Mouse (Mus musculus) limb, embryonic 15.5 days (tissue): ENCODE measurements around the gene Ehd2. TPM values are rescaled to one million over a fixed set of nuclear protein-coding genes. Genes with fewer than 3 reads are reported as not detected.

Experiments used
- ATAC-seq: fragments of 200-750 bp; cut with Nextera tagmentation; 2 replicates; pipeline ENCODE4 v1.8.0; 2017; ENCODE audit warnings: low read depth, moderate TSS enrichment; ENCODE audit not compliant: insufficient number of reproducible peaks, low FRiP score, low TSS enrichment
- H3K27ac ChIP-seq: fragments of 300-500 bp; sonication (generic); 2 replicates; pipeline ENCODE4 v1.5.1; 2015; ENCODE audit warnings: moderate library complexity, mild to moderate bottlenecking, inconsistent platforms
- H3K27me3 ChIP-seq: fragments of 300-500 bp; sonication (generic); 2 replicates; pipeline ENCODE4 v1.6.1; 2015; ENCODE audit warnings: inconsistent platforms
- H3K36me3 ChIP-seq: fragments of 300-500 bp; sonication (generic); 2 replicates; pipeline ENCODE4 v1.6.1; 2015; ENCODE audit warnings: inconsistent platforms
- H3K4me1 ChIP-seq: fragments of 300-500 bp; sonication (generic); 2 replicates; pipeline ENCODE4 v1.6.1; 2015; ENCODE audit warnings: inconsistent platforms
- H3K4me2 ChIP-seq: fragments of 300-500 bp; sonication (generic); 2 replicates; pipeline ENCODE4 v1.6.1; 2015; ENCODE audit warnings: mild to moderate bottlenecking, inconsistent platforms
- H3K4me3 ChIP-seq: fragments of 300-500 bp; sonication (generic); 2 replicates; pipeline ENCODE4 v1.5.1; 2015; ENCODE audit warnings: mild to moderate bottlenecking, inconsistent platforms
- H3K9ac ChIP-seq: fragments of 300-500 bp; sonication (generic); 2 replicates; pipeline ENCODE4 v1.6.1; 2015; ENCODE audit warnings: inconsistent platforms
- H3K9me3 ChIP-seq: fragments of 300-500 bp; sonication (generic); 2 replicates; pipeline ENCODE4 v1.6.1; 2016; ENCODE audit warnings: inconsistent platforms
- WGBS: fragments of 180-500 bp; shearing (Covaris S2); methylation state at CpG from one replicate; pipeline ENCODE4 v1.1.7; 2015; 5-methylcytosine and 5-hydroxymethylcytosine counted together
- polyA plus RNA-seq: library from polyadenylated mRNA; unstranded; fragments of >200 nt; fragmentation: Nextera tagmentation; extraction: Ambion mirVana; gene quantifications from 2 replicates; pipeline ENCODE4 v1.2.1, GENCODE M21; 2015

The Ehd2 gene
- polyA plus RNA-seq, 1 experiment from 2014 or later, result 62.8 TPM

- 18% methylated on average over 21 of the region's 21 CpGs for WGBS
- ATAC-seq, result no peak
- H3K4me3 ChIP-seq, result no peak overlapping the region
- H3K9me3 ChIP-seq, result no peaks in the 10 kb centered on the region
- H3K4me2 ChIP-seq, result 0 out of 2 replicates have a peak overlapping the region, but pooled peaks have one; percentile 10
- peak overlapping the region; percentile 40; the same call in 1 of the 2 replicates for H3K27ac ChIP-seq
- peaks cover 17% of the 10 kb centered on the region for H3K4me1 ChIP-seq
- peaks cover 2% of the 10 kb centered on the region; the same call in 1 of the 2 replicates for H3K27me3 ChIP-seq
- 0 out of 2 replicates have a peak overlapping the region, but pooled peaks have one; percentile 7 for H3K9ac ChIP-seq
- peaks cover 95% of the 10 kb centered on the region for H3K36me3 ChIP-seq
Measured at GRCm38 (mm10) chr7:15954978-15955443, 12.4 kb downstream of the Ehd2 start.

GRCm38 (mm10) chr7:15954436-15954835 is 12.9 kb downstream of the Ehd2 start:
- ATAC-seq, result no peak
- WGBS, result 84% methylated on average over 7 of the region's 7 CpGs
- Histone ChIP-seq H3K9ac (no peak overlapping the region), H3K4me3 (no peak overlapping the region), H3K4me1 (peaks cover 19% of the 10 kb centered on the region), H3K9me3 (no peaks in the 10 kb centered on the region), H3K27me3 (peaks cover 2% of the 10 kb centered on the region; the same call in 1 of the 2 replicates), H3K4me2 (no peak overlapping the region), H3K27ac (peak overlapping the region; percentile 17; the same call in 1 of the 2 replicates), H3K36me3 (peaks cover 95% of the 10 kb centered on the region)

- peaks cover 29% of the 10 kb centered on the region for H3K4me1 ChIP-seq
- H3K4me3 ChIP-seq, result no peak overlapping the region
- H3K36me3 ChIP-seq, result peaks cover 88% of the 10 kb centered on the region
- ATAC-seq, result no peak
- no peaks in the 10 kb centered on the region for H3K9me3 ChIP-seq
- no peak overlapping the region for H3K27ac ChIP-seq
- 86% methylated on average over 13 of the region's 13 CpGs for WGBS
- peaks cover 2% of the 10 kb centered on the region; the same call in 1 of the 2 replicates for H3K27me3 ChIP-seq
- H3K9ac ChIP-seq, result no peak overlapping the region
- no peak overlapping the region for H3K4me2 ChIP-seq
Measured at GRCm38 (mm10) chr7:15953307-15954074, 13.9 kb downstream of the Ehd2 start.

- no peaks in the 10 kb centered on the region for H3K9me3 ChIP-seq
- no peak overlapping the region for H3K27ac ChIP-seq
- H3K4me1 ChIP-seq, result peaks cover 37% of the 10 kb centered on the region
- H3K27me3 ChIP-seq, result peaks cover 2% of the 10 kb centered on the region; the same call in 1 of the 2 replicates
- no peak overlapping the region for H3K4me3 ChIP-seq
- ATAC-seq, result no peak
- peaks cover 79% of the 10 kb centered on the region for H3K36me3 ChIP-seq
- H3K9ac ChIP-seq, result no peak overlapping the region
- 60% methylated on average over 3 of the region's 3 CpGs for WGBS
- H3K4me2 ChIP-seq, result no peak overlapping the region
Measured at GRCm38 (mm10) chr7:15952416-15952815, 15.0 kb downstream of the Ehd2 start.

- no peak overlapping the region for H3K4me2 ChIP-seq
- 85% methylated on average over 15 of the region's 15 CpGs for WGBS
Measured at GRCm38 (mm10) chr7:15950008-15950407, 17.4 kb downstream of the Ehd2 start.

GRCm38 (mm10) chr7:15949216-15949790 is 18.1 kb downstream of the Ehd2 start:
- Histone ChIP-seq H3K4me2 (no peak overlapping the region), H3K4me1 (peaks cover 33% of the 10 kb centered on the region), H3K9ac (0 out of 2 replicates have a peak overlapping the region, but pooled peaks have one; percentile 4), H3K4me3 (no peak overlapping the region), H3K27ac (peak overlapping the region; percentile 82), H3K36me3 (peaks cover 52% of the 10 kb centered on the region), H3K27me3 (no peaks in the 10 kb centered on the region), H3K9me3 (no peaks in the 10 kb centered on the region)
- ATAC-seq, result no peak
- 81% methylated on average over 7 of the region's 7 CpGs for WGBS

More at GRCm38 (mm10) chr7:15950008-15950407, 17.4 kb downstream of the Ehd2 start:
- no peak for ATAC-seq
- Histone ChIP-seq H3K9ac (0 out of 2 replicates have a peak overlapping the region, but pooled peaks have one; percentile 4), H3K9me3 (no peaks in the 10 kb centered on the region), H3K4me1 (peaks cover 32% of the 10 kb centered on the region), H3K36me3 (peaks cover 55% of the 10 kb centered on the region), H3K27ac (no peak overlapping the region), H3K27me3 (no peaks in the 10 kb centered on the region; the same call in 1 of the 2 replicates), H3K4me3 (no peak overlapping the region)

GRCm38 (mm10) chr7:15948381-15948941 is 18.9 kb downstream of the Ehd2 start:
- H3K9me3 ChIP-seq, result no peaks in the 10 kb centered on the region
- WGBS, result 2% methylated on average over 23 of the region's 23 CpGs
- peak overlapping the region; percentile 51 for H3K4me2 ChIP-seq
- peak; percentile 70 for ATAC-seq
- H3K27ac ChIP-seq, result peak overlapping the region; percentile 82
- peaks cover 40% of the 10 kb centered on the region for H3K4me1 ChIP-seq
- H3K4me3 ChIP-seq, result peak overlapping the region; percentile 23
- H3K36me3 ChIP-seq, result peaks cover 52% of the 10 kb centered on the region
- no peaks in the 10 kb centered on the region for H3K27me3 ChIP-seq
- H3K9ac ChIP-seq, result no peak overlapping the region

- H3K36me3 ChIP-seq, result peaks cover 52% of the 10 kb centered on the region
Measured at GRCm38 (mm10) chr7:15947653-15948260, 19.6 kb downstream of the Ehd2 start.

GRCm38 (mm10) chr7:15945721-15946536 is 21.4 kb downstream of the Ehd2 start, which contains the start of gene Nop53:
Gene Nop53 (minus strand): TSS chr7:15946074.
- Histone ChIP-seq H3K27me3 (no peaks in the 10 kb centered on the region), H3K4me1 (peaks cover 42% of the 10 kb centered on the region), H3K4me3 (peak within 1 kb of the TSS; percentile 78), H3K36me3 (peaks cover 53% of the 10 kb centered on the region), H3K9me3 (no peaks in the 10 kb centered on the region), H3K27ac (peak within 1 kb of the TSS; percentile 98), H3K9ac (peak within 1 kb of the TSS; percentile 82), H3K4me2 (peak within 1 kb of the TSS; percentile 70)
- WGBS, result 1% methylated on average over 59 of the region's 59 CpGs
- ATAC-seq, result peak; percentile 84

More at GRCm38 (mm10) chr7:15947653-15948260, 19.6 kb downstream of the Ehd2 start:
- peak overlapping the region; percentile 51; the same call in 1 of the 2 replicates for H3K4me2 ChIP-seq
- H3K4me1 ChIP-seq, result peaks cover 42% of the 10 kb centered on the region
- 0 out of 2 replicates have a peak overlapping the region, but pooled peaks have one; percentile 23 for H3K4me3 ChIP-seq
- H3K27ac ChIP-seq, result peak overlapping the region; percentile 82
- no peaks in the 10 kb centered on the region for H3K27me3 ChIP-seq
- no peak overlapping the region for H3K9ac ChIP-seq
- H3K9me3 ChIP-seq, result no peaks in the 10 kb centered on the region
- 47% methylated on average over 4 of the region's 4 CpGs for WGBS
- peak; percentile 9; the same call in 1 of the 2 replicates for ATAC-seq

GRCm38 (mm10) chr7:15945211-15945610 is 22.2 kb downstream of the Ehd2 start:
- Histone ChIP-seq H3K27ac (peak overlapping the region; percentile 98), H3K4me2 (peak overlapping the region; percentile 70), H3K4me3 (peak overlapping the region; percentile 78), H3K9me3 (no peaks in the 10 kb centered on the region), H3K36me3 (peaks cover 53% of the 10 kb centered on the region), H3K4me1 (peaks cover 42% of the 10 kb centered on the region), H3K9ac (peak overlapping the region; percentile 82), H3K27me3 (no peaks in the 10 kb centered on the region)
- 6% methylated on average over 8 of the region's 8 CpGs for WGBS
- no peak for ATAC-seq
